Mouse (Mus musculus) liver, embryonic 12.5 days (tissue): ENCODE measurements around the gene Olfr1415. TPM values are rescaled to one million over a fixed set of nuclear protein-coding genes. Genes with fewer than 3 reads are reported as not detected.
"Not testable (repeated sequence)": the region's sequence is repeated elsewhere in the genome, so short reads cannot be mapped to it uniquely, and the experiment has no call there.

Experiments
- ATAC-seq: fragments of 200-750 bp; cut with Nextera tagmentation; 2 replicates; pipeline ENCODE4 v1.8.0; 2017; ENCODE audit warnings: moderate number of reproducible peaks, mild to moderate bottlenecking, moderate library complexity
- H3K27ac ChIP-seq: fragments of 300-500 bp; sonication (generic); 2 replicates; pipeline ENCODE4 v1.5.1; 2016; ENCODE audit warnings: mild to moderate bottlenecking
- H3K27me3 ChIP-seq: fragments of 300-500 bp; sonication (generic); replicated peaks from 2 replicates; pipeline ENCODE4 v1.6.1; 2016; ENCODE audit warnings: mild to moderate bottlenecking, moderate library complexity
- H3K36me3 ChIP-seq: fragments of 300-500 bp; sonication (generic); 2 replicates; pipeline ENCODE4 v1.6.1; 2016; ENCODE audit warnings: mild to moderate bottlenecking, moderate library complexity
- H3K4me1 ChIP-seq: fragments of 300-500 bp; sonication (generic); 2 replicates; pipeline ENCODE4 v1.6.1; 2016
- H3K4me2 ChIP-seq: fragments of 300-500 bp; sonication (generic); 2 replicates; pipeline ENCODE4 v1.6.1; 2016; ENCODE audit warnings: mild to moderate bottlenecking, moderate library complexity
- H3K4me3 ChIP-seq: fragments of 300-500 bp; sonication (generic); 2 replicates; pipeline ENCODE4 v1.5.1; 2016; ENCODE audit warnings: mild to moderate bottlenecking, moderate library complexity
- H3K9ac ChIP-seq: fragments of 300-500 bp; sonication (generic); 2 replicates; pipeline ENCODE4 v1.6.1; 2016; ENCODE audit warnings: mild to moderate bottlenecking, moderate library complexity
- H3K9me3 ChIP-seq: fragments of 300-500 bp; sonication (generic); replicated peaks from 2 replicates; pipeline ENCODE4 v1.6.1; 2016; ENCODE audit warnings: mild to moderate bottlenecking, moderate library complexity
- WGBS: fragments of 180-500 bp; shearing (Covaris S2); methylation state at CpG from one replicate; pipeline ENCODE4 v1.1.7; 2016; ENCODE audit not compliant: insufficient replicate concordance; 5-methylcytosine and 5-hydroxymethylcytosine counted together
- polyA plus RNA-seq: library from polyadenylated mRNA; unstranded; fragments of >200 nt; fragmentation: Nextera tagmentation; extraction: Ambion mirVana; gene quantifications from 2 replicates; pipeline ENCODE4 v1.2.1, GENCODE M21; 2016

Gene Olfr1415
- not detected in 2 replicates for polyA plus RNA-seq

GRCm38 (mm10) chr1:92496001-92496400 is at the start of gene Olfr1415:
Gene Olfr1415, minus strand, starts transcription at chr1:92496101.
- Histone ChIP-seq H3K36me3 (no peaks in the 10 kb centered on the region), H3K4me1 (no peaks in the 10 kb centered on the region), H3K9me3 (no peaks in the 10 kb centered on the region), H3K27me3 (no peaks in the 10 kb centered on the region), H3K9ac (no peak within 1 kb of the TSS), H3K4me2 (no peak within 1 kb of the TSS), H3K4me3 (no peak within 1 kb of the TSS), H3K27ac (no peak within 1 kb of the TSS)
- 58% methylated on average over 2 of the region's 2 CpGs for WGBS
- ATAC-seq, result no peak

GRCm38 (mm10) chr1:92539071-92539470 is 43.2 kb upstream of the Olfr1415 start:
- Histone ChIP-seq H3K4me1 (no peaks in the 10 kb centered on the region), H3K27ac (no peak overlapping the region), H3K36me3 (no peaks in the 10 kb centered on the region), H3K9ac (no peak overlapping the region), H3K4me2 (no peak overlapping the region), H3K27me3 (no peaks in the 10 kb centered on the region), H3K4me3 (no peak overlapping the region), H3K9me3 (no peaks in the 10 kb centered on the region)
- ATAC-seq, result no peak
- 30% methylated on average over 2 of the region's 2 CpGs for whole genome bisulfite sequencing

GRCm38 (mm10) chr1:92536972-92537371 is 41.1 kb upstream of the Olfr1415 start:
- no peak for ATAC-seq
- no peak overlapping the region for H3K4me3 ChIP-seq

DNA sequence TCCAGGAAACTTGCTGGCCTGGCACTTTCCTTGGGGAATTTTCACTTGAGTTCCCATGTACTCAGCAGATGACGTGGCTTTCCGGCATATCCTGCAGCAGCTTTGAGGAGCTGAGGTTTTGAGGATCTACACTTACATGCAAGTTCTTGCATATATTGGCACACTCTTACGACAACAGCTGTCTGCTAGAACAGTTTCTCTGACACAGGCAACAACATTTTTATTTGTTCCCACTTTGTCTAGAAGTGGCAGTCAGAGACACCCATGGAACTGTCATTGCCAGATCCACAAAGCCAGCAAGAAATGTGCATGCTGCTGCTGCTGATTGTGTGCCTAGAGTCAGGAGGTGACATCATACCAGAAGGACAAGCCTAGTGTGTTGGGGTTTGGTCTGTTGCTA is 27.9 kb upstream of the Olfr1415 start:
- H3K4me1 ChIP-seq, result no peaks in the 10 kb centered on the region
- no peak overlapping the region for H3K4me2 ChIP-seq
- no peaks in the 10 kb centered on the region for H3K27me3 ChIP-seq
- no peaks in the 10 kb centered on the region for H3K9me3 ChIP-seq
- no peak overlapping the region for H3K4me3 ChIP-seq
- ATAC-seq, result no peak
- no peaks in the 10 kb centered on the region for H3K36me3 ChIP-seq
- no peak overlapping the region for H3K27ac ChIP-seq
- WGBS, result 71% methylated on average over 3 of the region's 3 CpGs
- no peak overlapping the region for H3K9ac ChIP-seq

More at GRCm38 (mm10) chr1:92536972-92537371, 41.1 kb upstream of the Olfr1415 start:
- no peak overlapping the region for H3K4me2 ChIP-seq
- H3K4me1 ChIP-seq, result no peaks in the 10 kb centered on the region
- H3K9ac ChIP-seq, result no peak overlapping the region
- H3K9me3 ChIP-seq, result no peaks in the 10 kb centered on the region
- no peaks in the 10 kb centered on the region for H3K27me3 ChIP-seq
- H3K36me3 ChIP-seq, result no peaks in the 10 kb centered on the region
- H3K27ac ChIP-seq, result no peak overlapping the region
- WGBS, result 15% methylated on average over 5 of the region's 5 CpGs

GRCm38 (mm10) chr1:92521376-92521775 is 25.5 kb upstream of the Olfr1415 start:
- H3K4me3 ChIP-seq, result no peak overlapping the region
- ATAC-seq, result no peak
- H3K36me3 ChIP-seq, result no peaks in the 10 kb centered on the region
- no peak overlapping the region for H3K9ac ChIP-seq
- no peak overlapping the region for H3K27ac ChIP-seq
- WGBS, result 16% methylated on average over 10 of the region's 10 CpGs
- no peak overlapping the region for H3K4me2 ChIP-seq
- H3K9me3 ChIP-seq, result no peaks in the 10 kb centered on the region
- 0 out of 2 replicates have a peak, but pooled peaks cover 2% of the 10 kb centered on the region for H3K27me3 ChIP-seq
- no peaks in the 10 kb centered on the region for H3K4me1 ChIP-seq

DNA sequence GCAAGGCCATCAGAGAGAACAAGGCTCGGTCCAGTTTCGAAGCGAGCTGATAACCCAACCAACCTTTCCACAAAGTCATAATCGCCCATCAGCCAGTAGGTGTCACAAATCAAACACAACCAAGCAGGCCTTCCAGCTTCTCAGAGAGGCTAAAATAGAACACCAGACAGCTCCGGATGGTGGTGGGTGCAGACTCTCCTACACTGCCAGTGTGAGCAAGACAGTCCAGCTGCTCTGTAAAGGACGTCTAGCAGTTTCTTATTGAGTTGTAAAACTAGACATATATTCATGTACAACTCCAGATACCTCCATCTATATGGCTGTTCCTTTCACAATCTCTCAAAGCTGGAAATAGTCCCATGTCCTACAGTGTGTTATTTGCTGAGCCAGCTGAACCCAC is 23.1 kb upstream of the Olfr1415 start:
- 0 out of 2 replicates have a peak, but pooled peaks cover 2% of the 10 kb centered on the region for H3K27me3 ChIP-seq
- no peaks in the 10 kb centered on the region for H3K36me3 ChIP-seq
- no peak overlapping the region for H3K9ac ChIP-seq
- no peak overlapping the region for H3K27ac ChIP-seq
- no peak overlapping the region for H3K4me2 ChIP-seq
- no peak overlapping the region for H3K4me3 ChIP-seq
- no peaks in the 10 kb centered on the region for H3K4me1 ChIP-seq
- no peak for ATAC-seq
- WGBS, result 63% methylated on average over 6 of the region's 6 CpGs
- H3K9me3 ChIP-seq, result no peaks in the 10 kb centered on the region

- Histone ChIP-seq H3K4me2 (no peak within 1 kb of the TSS), H3K9ac (no peak within 1 kb of the TSS), H3K4me1 (no peaks in the 10 kb centered on the region), H3K9me3 (no peaks in the 10 kb centered on the region), H3K4me3 (no peak within 1 kb of the TSS), H3K27ac (no peak within 1 kb of the TSS), H3K27me3 (0 out of 2 replicates have a peak, but pooled peaks cover 2% of the 10 kb centered on the region), H3K36me3 (no peaks in the 10 kb centered on the region)
- no peak for ATAC-seq
- WGBS, result 57% methylated on average over 3 of the region's 3 CpGs
These were observed 22.7 kb upstream of the Olfr1415 start, which contains the start of gene Olfr1414 for GRCm38 (mm10) chr1:92518561-92518960. Gene Olfr1414, minus strand, starts transcription at chr1:92518661.

- no peak for ATAC-seq
- no peak overlapping the region for H3K27ac ChIP-seq
- H3K27me3 ChIP-seq, result 0 out of 2 replicates have a peak, but pooled peaks cover 2% of the 10 kb centered on the region
- no peaks in the 10 kb centered on the region for H3K9me3 ChIP-seq
- WGBS, result 49% methylated on average over 11 of the region's 11 CpGs
- H3K4me1 ChIP-seq, result no peaks in the 10 kb centered on the region
- no peaks in the 10 kb centered on the region for H3K36me3 ChIP-seq
- H3K9ac ChIP-seq, result no peak overlapping the region
- no peak overlapping the region for H3K4me3 ChIP-seq
- H3K4me2 ChIP-seq, result no peak overlapping the region
These were observed 19.5 kb upstream of the Olfr1415 start for GRCm38 (mm10) chr1:92515390-92515789.

- not testable (repeated sequence) for ATAC-seq, H3K27ac ChIP-seq, H3K9me3 ChIP-seq, H3K4me1 ChIP-seq, H3K4me3 ChIP-seq, H3K4me2 ChIP-seq, H3K36me3 ChIP-seq, H3K27me3 ChIP-seq, H3K9ac ChIP-seq
- WGBS, result 61% methylated on average over 5 of the region's 5 CpGs
These were observed 15.7 kb upstream of the Olfr1415 start for GRCm38 (mm10) chr1:92511646-92512045.

DNA sequence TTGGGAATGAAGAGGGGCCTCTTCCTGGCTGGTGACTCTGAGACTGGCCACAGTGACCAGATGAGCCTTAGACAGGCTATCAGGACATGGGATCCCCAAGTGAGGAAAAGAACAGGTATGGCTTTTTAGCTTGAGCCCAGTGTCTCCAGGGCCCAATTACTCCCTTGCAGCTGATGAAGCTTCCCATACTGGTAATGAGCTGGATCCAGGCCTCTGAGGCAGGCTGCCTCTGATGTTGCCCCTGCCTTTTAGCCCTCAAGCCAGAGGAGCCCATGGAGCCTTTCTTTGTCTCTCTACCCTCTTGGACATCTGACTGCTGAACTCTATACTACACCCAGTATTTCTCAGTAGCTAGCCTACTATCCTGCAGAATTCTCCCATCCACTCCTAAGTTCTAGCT is 10.9 kb downstream of the Olfr1415 start, which contains the start of gene Olfr1416:
Gene Olfr1416 (minus strand): TSS at position 101 of the 400 bp plus-strand sequence.
- H3K36me3 ChIP-seq, result no peaks in the 10 kb centered on the region
- no peaks in the 10 kb centered on the region for H3K4me1 ChIP-seq
- no peak within 1 kb of the TSS for H3K4me3 ChIP-seq
- H3K9ac ChIP-seq, result no peak within 1 kb of the TSS
- peaks cover 8% of the 10 kb centered on the region; the same call in 1 of the 2 replicates for H3K9me3 ChIP-seq
- H3K4me2 ChIP-seq, result no peak within 1 kb of the TSS
- ATAC-seq, result no peak
- H3K27me3 ChIP-seq, result no peaks in the 10 kb centered on the region
- H3K27ac ChIP-seq, result no peak within 1 kb of the TSS

- peak overlapping the region; percentile 98 for H3K4me3 ChIP-seq
- H3K4me1 ChIP-seq, result peaks cover 24% of the 10 kb centered on the region
- peak; percentile 69 for ATAC-seq
- H3K27ac ChIP-seq, result peak overlapping the region; percentile 37; the same call in 1 of the 2 replicates
- no peaks in the 10 kb centered on the region for H3K27me3 ChIP-seq
- no peaks in the 10 kb centered on the region for H3K9me3 ChIP-seq
- H3K36me3 ChIP-seq, result peaks cover 20% of the 10 kb centered on the region
- peak overlapping the region; percentile 66 for H3K9ac ChIP-seq
- WGBS, result 5% methylated on average over 10 of the region's 10 CpGs
- peak overlapping the region; percentile 91 for H3K4me2 ChIP-seq
These were observed 21.8 kb downstream of the Olfr1415 start for GRCm38 (mm10) chr1:92474066-92474578.

DNA sequence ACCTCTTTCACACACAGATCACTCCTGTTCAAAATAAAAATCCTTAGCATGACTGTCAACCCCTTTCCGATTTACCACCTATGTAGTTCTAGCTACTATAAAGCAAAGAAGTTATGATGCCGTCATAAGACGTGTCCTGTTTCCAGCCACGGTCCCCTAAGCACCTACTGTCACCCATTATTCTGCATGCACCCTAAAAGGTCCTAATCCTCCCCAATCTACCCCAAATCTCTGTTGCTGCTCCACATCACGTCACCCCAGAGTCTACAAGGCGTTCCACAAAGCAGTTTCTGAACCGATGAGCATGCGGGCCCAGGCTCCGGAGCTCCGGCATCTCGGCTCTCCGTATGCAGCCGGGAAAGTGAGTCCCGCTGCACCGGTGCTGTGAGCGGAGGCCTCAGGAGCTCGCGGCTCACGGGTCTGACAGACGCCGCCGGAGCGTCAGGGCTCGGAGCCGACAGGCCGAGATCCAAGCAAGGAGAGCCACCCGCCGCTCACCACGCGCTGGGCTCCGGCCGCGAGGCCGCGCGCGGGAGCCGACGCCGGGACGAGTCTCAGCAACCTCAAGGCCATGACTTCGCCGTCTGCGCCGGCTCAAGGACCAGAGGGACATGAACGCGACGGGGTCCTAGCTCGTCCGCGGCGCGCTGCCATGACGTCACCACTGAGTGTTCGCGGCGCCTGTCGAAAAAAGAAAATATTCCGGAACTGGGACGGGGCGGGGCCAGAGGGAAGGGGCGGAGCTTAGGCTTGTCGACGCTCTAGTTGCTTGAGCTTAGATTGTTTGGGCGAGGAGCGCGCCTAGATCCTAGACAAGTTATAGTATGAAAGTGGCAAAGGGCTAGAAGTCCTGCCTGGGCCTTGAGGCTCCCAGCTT is 22.5 kb downstream of the Olfr1415 start, which contains the start of gene Ndufa10:
Gene Ndufa10 (minus strand): TSS at position 696 of the 877 bp plus-strand sequence.
- no peaks in the 10 kb centered on the region for H3K9me3 ChIP-seq
- ATAC-seq, result peak; percentile 90
- H3K9ac ChIP-seq, result peak within 1 kb of the TSS; percentile 91
- H3K4me2 ChIP-seq, result peak within 1 kb of the TSS; percentile 91
- 1% methylated on average over 67 of the region's 67 CpGs for WGBS
- peak within 1 kb of the TSS; percentile 98 for H3K4me3 ChIP-seq
- peaks cover 27% of the 10 kb centered on the region for H3K36me3 ChIP-seq
- no peaks in the 10 kb centered on the region for H3K27me3 ChIP-seq
- peak within 1 kb of the TSS; percentile 73 for H3K27ac ChIP-seq
- peaks cover 27% of the 10 kb centered on the region for H3K4me1 ChIP-seq
